Mouse (Mus musculus): ENCODE results near the gene Zfp128.
"Not testable (repeated sequence)": the region's sequence is repeated elsewhere in the genome, so short reads cannot be mapped to it uniquely, and the experiment has no call there.

Gene Zfp128

GRCm38 (mm10) chr7:12880911-12881660, at the start of gene Zfp128:
TSS of gene Zfp128 (plus strand) at chr7:12881177.
- peak; percentile 87 for DNase-seq (ENCODE audit: low spot score in 2 of 2)

GRCm38 (mm10) chr7:12834162-12835120, 46.5 kb upstream of the Zfp128 start, which contains the start of gene Zfp110:
TSS of gene Zfp110 (plus strand) at chr7:12834761.
- peak; percentile 84 to 86 for DNase-seq (ENCODE audit: low spot score in 2 of 2)

- DNase-seq (ENCODE audit: low spot score in 2 of 2), result peak; percentile 8 to 18
Measured at GRCm38 (mm10) chr7:12835193-12835671, 45.7 kb upstream of the Zfp128 start.

- no peak for DNase-seq (ENCODE audit: low spot score in 2 of 2)
Measured at GRCm38 (mm10) chr7:12835779-12836178, 45.2 kb upstream of the Zfp128 start.

- peak in 1 of 2 experiments; percentile 49 for DNase-seq (ENCODE audit: low spot score in 2 of 2)
Measured at GRCm38 (mm10) chr7:12874301-12874700, 6.7 kb upstream of the Zfp128 start.

- no peak for DNase-seq (ENCODE audit: low spot score in 2 of 2)
Measured at GRCm38 (mm10) chr7:12880036-12880435, 941 bp upstream of the Zfp128 start.

- DNase-seq (ENCODE audit: low spot score in 2 of 2), result not testable (repeated sequence)
Measured at GRCm38 (mm10) chr7:12880497-12880896, 480 bp upstream of the Zfp128 start.

GRCm38 (mm10) chr7:12886563-12887266, 5.7 kb downstream of the Zfp128 start:
- DNase-seq (ENCODE audit: low spot score in 2 of 2), result no peak

- DNase-seq (ENCODE audit: low spot score in 2 of 2), result no peak
Measured at GRCm38 (mm10) chr7:12887585-12887984, 6.6 kb downstream of the Zfp128 start.

GRCm38 (mm10) chr7:12890928-12891327, 10.0 kb downstream of the Zfp128 start:
- DNase-seq (ENCODE audit: low spot score in 2 of 2), result no peak

- no peak for DNase-seq (ENCODE audit: low spot score in 2 of 2)
Measured at GRCm38 (mm10) chr7:12891334-12891733, 10.4 kb downstream of the Zfp128 start.

- peak; percentile 70 to 78 for DNase-seq (ENCODE audit: low spot score in 2 of 2)
Measured at GRCm38 (mm10) chr7:12897655-12898410, 16.9 kb downstream of the Zfp128 start, which contains the start of gene Zscan22. TSS of gene Zscan22 (plus strand) at chr7:12897815.

GRCm38 (mm10) chr7:12901517-12901916, 20.5 kb downstream of the Zfp128 start:
- no peak for DNase-seq (ENCODE audit: low spot score in 2 of 2)

- DNase-seq (ENCODE audit: low spot score in 2 of 2), result peak in 1 of 2 experiments; percentile 28
Measured at GRCm38 (mm10) chr7:12903623-12904022, 22.6 kb downstream of the Zfp128 start.

- DNase-seq (ENCODE audit: low spot score in 2 of 2), result no peak
Measured at GRCm38 (mm10) chr7:12905146-12905545, 24.2 kb downstream of the Zfp128 start.

GRCm38 (mm10) chr7:12909498-12909962, 28.6 kb downstream of the Zfp128 start:
- peak; percentile 86 to 93 for DNase-seq (ENCODE audit: low spot score in 2 of 2)

- DNase-seq (ENCODE audit: low spot score in 2 of 2), result peak; percentile 55
Measured at GRCm38 (mm10) chr7:12910181-12910668, 29.2 kb downstream of the Zfp128 start.

- DNase-seq (ENCODE audit: low spot score in 2 of 2), result no peak
Measured at GRCm38 (mm10) chr7:12913556-12913955, 32.6 kb downstream of the Zfp128 start.

- DNase-seq (ENCODE audit: low spot score in 2 of 2), result not testable (repeated sequence)
Measured at GRCm38 (mm10) chr7:12920495-12920894, 39.5 kb downstream of the Zfp128 start.

- no peak for DNase-seq (ENCODE audit: low spot score in 2 of 2)
Measured at GRCm38 (mm10) chr7:12921318-12921704, 40.3 kb downstream of the Zfp128 start.
